Mouse (Mus musculus) intestine, postnatal 0 days (tissue): ENCODE results near the gene Fmn2. TPM values are rescaled to one million over a fixed set of nuclear protein-coding genes. Genes with fewer than 3 reads are reported as not detected.

Experiments used
- ATAC-seq: fragments of 200-750 bp; cut with Nextera tagmentation; 2 replicates; pipeline ENCODE4 v1.8.0; 2017; ENCODE audit warnings: mild to moderate bottlenecking, moderate TSS enrichment, moderate library complexity
- H3K27ac ChIP-seq: fragments of 300-500 bp; sonication (generic); 2 replicates; pipeline ENCODE4 v1.5.1; 2014; ENCODE audit warnings: mild to moderate bottlenecking, low read depth, low read length, moderate library complexity
- H3K27me3 ChIP-seq: fragments of 300-500 bp; sonication (generic); replicated peaks from 2 replicates; pipeline ENCODE4 v1.6.1; 2014; ENCODE audit warnings: low read length, mixed read lengths; ENCODE audit not compliant: control insufficient read depth, insufficient read depth
- H3K36me3 ChIP-seq: fragments of 300-500 bp; sonication (generic); 2 replicates; pipeline ENCODE4 v1.6.1; 2014; ENCODE audit warnings: mild to moderate bottlenecking, moderate library complexity; ENCODE audit not compliant: control insufficient read depth, insufficient read depth
- H3K4me1 ChIP-seq: fragments of 300-500 bp; sonication (generic); replicated peaks from 2 replicates; pipeline ENCODE4 v1.6.1; 2014; ENCODE audit warnings: antibody characterized with exemption, low read length, mixed read lengths; ENCODE audit not compliant: control insufficient read depth, insufficient read depth
- H3K4me2 ChIP-seq: fragments of 300-500 bp; sonication (generic); replicated peaks from 2 replicates; pipeline ENCODE4 v1.6.1; 2014; ENCODE audit warnings: low read depth, mild to moderate bottlenecking, moderate library complexity
- H3K4me3 ChIP-seq: fragments of 300-500 bp; sonication (generic); 2 replicates; pipeline ENCODE4 v1.5.1; 2014; ENCODE audit warnings: low read depth, low read length
- H3K9ac ChIP-seq: fragments of 300-500 bp; sonication (generic); 2 replicates; pipeline ENCODE4 v1.6.1; 2014; ENCODE audit warnings: mild to moderate bottlenecking, low read depth, low read length
- H3K9me3 ChIP-seq: fragments of 300-500 bp; sonication (generic); 2 replicates; pipeline ENCODE4 v1.6.1; 2016; ENCODE audit warnings: mixed run types; ENCODE audit not compliant: control insufficient read depth
- CTCF ChIP-seq: sonication (generic); IDR thresholded peaks from 2 replicates; pipeline ENCODE4 v1.5.1; 2016; ENCODE audit warnings: low read depth, mild to moderate bottlenecking, control low read depth, antibody characterized with exemption, moderate library complexity
- WGBS: fragments of 180-500 bp; shearing (Covaris S2); extraction: QIAGEN DNeasy Blood & Tissue Kit; methylation state at CpG from one replicate; pipeline ENCODE4 v1.1.7; 2014; 5-methylcytosine and 5-hydroxymethylcytosine counted together
- polyA plus RNA-seq: library from polyadenylated mRNA; unstranded; fragments of >200 nt; fragmentation: Nextera tagmentation; extraction: Ambion mirVana; gene quantifications from 2 replicates; pipeline ENCODE4 v1.2.1, GENCODE M21; 2015

Gene Fmn2
- polyA plus RNA-seq, 1 experiment from 2014 or later = 0.25 TPM

GRCm38 (mm10) chr1:174568609-174569008 lies 67.0 kb downstream of the Fmn2 start:
- no peak for ATAC-seq
- no peaks in the 10 kb centered on the region for H3K9me3 ChIP-seq
- H3K27me3 ChIP-seq = no peaks in the 10 kb centered on the region
- 77% methylated on average over 3 of the region's 3 CpGs for WGBS
- H3K4me2 ChIP-seq = no peak overlapping the region
- H3K4me3 ChIP-seq = no peak overlapping the region
- H3K36me3 ChIP-seq = no peaks in the 10 kb centered on the region
- H3K4me1 ChIP-seq = no peaks in the 10 kb centered on the region
- H3K27ac ChIP-seq = no peak overlapping the region
- TF ChIP-seq CTCF = no peak
- no peak overlapping the region for H3K9ac ChIP-seq

- WGBS = 66% methylated on average over 5 of the region's 5 CpGs
- no peaks in the 10 kb centered on the region for H3K4me1 ChIP-seq
- no peaks in the 10 kb centered on the region for H3K27me3 ChIP-seq
- H3K9ac ChIP-seq = no peak overlapping the region
- no peak overlapping the region for H3K4me3 ChIP-seq
- H3K27ac ChIP-seq = no peak overlapping the region
- peak; percentile 71 for TF ChIP-seq CTCF
- H3K4me2 ChIP-seq = no peak overlapping the region
- no peak for ATAC-seq
- H3K9me3 ChIP-seq = no peaks in the 10 kb centered on the region
- no peaks in the 10 kb centered on the region for H3K36me3 ChIP-seq
These were observed 90.9 kb downstream of the Fmn2 start for GRCm38 (mm10) chr1:174592420-174592980.

- TF ChIP-seq CTCF = peak; percentile 87
- no peaks in the 10 kb centered on the region for H3K27me3 ChIP-seq
- H3K36me3 ChIP-seq = no peaks in the 10 kb centered on the region
- 7% methylated on average over 4 of the region's 4 CpGs for WGBS
- H3K4me3 ChIP-seq = no peak overlapping the region
- no peak overlapping the region for H3K9ac ChIP-seq
- no peak overlapping the region for H3K27ac ChIP-seq
- no peak for ATAC-seq
- no peaks in the 10 kb centered on the region for H3K4me1 ChIP-seq
- no peaks in the 10 kb centered on the region for H3K9me3 ChIP-seq
- H3K4me2 ChIP-seq = no peak overlapping the region
These were observed 93.4 kb downstream of the Fmn2 start for GRCm38 (mm10) chr1:174594989-174595388.

GRCm38 (mm10) chr1:174597495-174597894 lies 95.9 kb downstream of the Fmn2 start:
- H3K9me3 ChIP-seq = no peaks in the 10 kb centered on the region
- no peaks in the 10 kb centered on the region for H3K36me3 ChIP-seq
- no peak overlapping the region for H3K4me2 ChIP-seq
- ATAC-seq = no peak
- H3K9ac ChIP-seq = no peak overlapping the region
- H3K27ac ChIP-seq = no peak overlapping the region
- H3K27me3 ChIP-seq = no peaks in the 10 kb centered on the region
- no peaks in the 10 kb centered on the region for H3K4me1 ChIP-seq
- no peak overlapping the region for H3K4me3 ChIP-seq
- TF ChIP-seq CTCF = no peak
- 68% methylated on average over 3 of the region's 3 CpGs for WGBS

GRCm38 (mm10) chr1:174598226-174598625 lies 96.6 kb downstream of the Fmn2 start:
- Histone ChIP-seq H3K4me3 (no peak overlapping the region), H3K9me3 (no peaks in the 10 kb centered on the region), H3K4me2 (no peak overlapping the region), H3K27ac (no peak overlapping the region), H3K9ac (no peak overlapping the region), H3K27me3 (no peaks in the 10 kb centered on the region), H3K36me3 (no peaks in the 10 kb centered on the region), H3K4me1 (no peaks in the 10 kb centered on the region)
- ATAC-seq = no peak
- 76% methylated on average over 6 of the region's 6 CpGs for WGBS
- TF ChIP-seq CTCF = no peak

- Histone ChIP-seq H3K4me1 (no peaks in the 10 kb centered on the region), H3K27me3 (no peaks in the 10 kb centered on the region), H3K4me3 (no peak overlapping the region), H3K4me2 (no peak overlapping the region), H3K36me3 (no peaks in the 10 kb centered on the region), H3K9me3 (no peaks in the 10 kb centered on the region), H3K27ac (no peak overlapping the region), H3K9ac (no peak overlapping the region)
- WGBS = 89% methylated on average over 2 of the region's 2 CpGs
- no peak for TF ChIP-seq CTCF
- no peak for ATAC-seq
These were observed 98.4 kb downstream of the Fmn2 start for GRCm38 (mm10) chr1:174600041-174600440.

- ATAC-seq = no peak
- no peak for TF ChIP-seq CTCF
- no peaks in the 10 kb centered on the region for H3K4me1 ChIP-seq
- no peak overlapping the region for H3K4me2 ChIP-seq
- no peaks in the 10 kb centered on the region for H3K9me3 ChIP-seq
- no peak overlapping the region for H3K9ac ChIP-seq
- no peaks in the 10 kb centered on the region for H3K36me3 ChIP-seq
- H3K27ac ChIP-seq = no peak overlapping the region
- no peak overlapping the region for H3K4me3 ChIP-seq
- WGBS = 20% methylated on average over 1 of the region's 1 CpGs
- H3K27me3 ChIP-seq = no peaks in the 10 kb centered on the region
These were observed 99.0 kb downstream of the Fmn2 start for GRCm38 (mm10) chr1:174600620-174601019.
